Mouse (Mus musculus) right cerebral cortex, postnatal 10 days (tissue): ENCODE measurements around the gene Arhgap1.

Source experiments
- DNase-seq, 2 experiments: peaks; one replicate each; pipeline ENCODE4 v3.0.0; 2021; ENCODE audit warnings: low spot score in 2 of 2

The Arhgap1 gene

GRCm38 (mm10) chr2:91646733-91647132 lies 2.9 kb upstream of the Arhgap1 start:
- DNase-seq, result peak; percentile 61 to 75

GRCm38 (mm10) chr2:91649152-91649551 lies 508 bp upstream of the Arhgap1 start:
- no peak for DNase-seq

- no peak for DNase-seq
These were observed 818 bp downstream of the Arhgap1 start for GRCm38 (mm10) chr2:91650360-91650995.

- DNase-seq, result no peak
These were observed 2.0 kb downstream of the Arhgap1 start for GRCm38 (mm10) chr2:91651458-91652258.

- peak in 1 of 2 experiments; percentile 65 for DNase-seq
These were observed 3.2 kb downstream of the Arhgap1 start for GRCm38 (mm10) chr2:91652863-91653262.

- DNase-seq, result no peak
These were observed 5.7 kb downstream of the Arhgap1 start for GRCm38 (mm10) chr2:91655388-91655787.

- no peak for DNase-seq
These were observed 6.2 kb downstream of the Arhgap1 start for GRCm38 (mm10) chr2:91655827-91656226.

GRCm38 (mm10) chr2:91656774-91657173 lies 7.1 kb downstream of the Arhgap1 start:
- no peak for DNase-seq

- DNase-seq, result no peak
These were observed 10.0 kb downstream of the Arhgap1 start for GRCm38 (mm10) chr2:91659657-91660056.

- no peak for DNase-seq
These were observed 11.3 kb downstream of the Arhgap1 start for GRCm38 (mm10) chr2:91660981-91661380.

GRCm38 (mm10) chr2:91664780-91665179 lies 15.1 kb downstream of the Arhgap1 start:
- DNase-seq, result no peak

GRCm38 (mm10) chr2:91666386-91666910 lies 16.8 kb downstream of the Arhgap1 start:
- no peak for DNase-seq

- no peak for DNase-seq
These were observed 18.1 kb downstream of the Arhgap1 start for GRCm38 (mm10) chr2:91667747-91668146.

- no peak for DNase-seq
These were observed 19.7 kb downstream of the Arhgap1 start for GRCm38 (mm10) chr2:91669326-91669725.

- no peak for DNase-seq
These were observed 20.4 kb downstream of the Arhgap1 start for GRCm38 (mm10) chr2:91670038-91670437.

GRCm38 (mm10) chr2:91673587-91673986 lies 23.9 kb downstream of the Arhgap1 start:
- no peak for DNase-seq

GRCm38 (mm10) chr2:91674895-91675294 lies 25.2 kb downstream of the Arhgap1 start:
- peak; percentile 52 to 65 for DNase-seq

- no peak for DNase-seq
These were observed 26.8 kb downstream of the Arhgap1 start for GRCm38 (mm10) chr2:91676420-91676819.

GRCm38 (mm10) chr2:91676961-91677360 lies 27.3 kb downstream of the Arhgap1 start:
- no peak for DNase-seq

GRCm38 (mm10) chr2:91682850-91683249 lies 33.2 kb downstream of the Arhgap1 start:
- DNase-seq, result peak; percentile 70 to 81

- no peak for DNase-seq
These were observed 34.3 kb downstream of the Arhgap1 start for GRCm38 (mm10) chr2:91683919-91684318.

GRCm38 (mm10) chr2:91689452-91689851 lies 39.8 kb downstream of the Arhgap1 start:
- peak; percentile 71 to 75 for DNase-seq
